Mouse (Mus musculus) olfactory bulb, adult 2 months (tissue): Measurements from ENCODE around the gene Colq.

ENCODE experiments used
- CTCF ChIP-seq: fragments of 200-500 bp; IDR thresholded peaks from 2 replicates; pipeline ENCODE4 v1.5.1; 2012; ENCODE audit warnings: low read depth, mild to moderate bottlenecking, low read length, moderate library complexity; ENCODE audit not compliant: insufficient read depth
- POLR2A ChIP-seq: fragments of 200-500 bp; IDR thresholded peaks from 2 replicates; pipeline ENCODE4 v1.6.1; 2012; ENCODE audit warnings: mild to moderate bottlenecking, low read depth, low read length, moderate library complexity; ENCODE audit not compliant: insufficient read depth

- no peak for TF ChIP-seq POLR2A
- no peak for TF ChIP-seq CTCF
Observed at GRCm38 (mm10) chr14:31531506-31532148, 59.5 kb downstream of the Colq start.
